Mouse (Mus musculus) embryonic facial prominence, embryonic 14.5 days (tissue): ENCODE results near the gene Rab21. TPM values are rescaled to one million over a fixed set of nuclear protein-coding genes. Genes with fewer than 3 reads are reported as not detected.

Source experiments
- ATAC-seq: fragments of 200-750 bp; cut with Nextera tagmentation; 2 replicates; pipeline ENCODE4 v1.8.0; 2017; ENCODE audit warnings: low read depth, moderate number of reproducible peaks, moderate TSS enrichment
- DNase-seq: peaks from one replicate; pipeline ENCODE4 v3.0.0-alpha.2; 2015; ENCODE audit warnings: low spot score
- H3K27ac ChIP-seq: fragments of 300-500 bp; sonication (generic); replicated peaks from 2 replicates; pipeline ENCODE4 v1.5.1; 2014; ENCODE audit warnings: low read depth, mild to moderate bottlenecking, low read length, moderate library complexity
- H3K27me3 ChIP-seq: fragments of 300-500 bp; sonication (generic); replicated peaks from 2 replicates; pipeline ENCODE4 v1.6.1; 2014; ENCODE audit warnings: low read length; ENCODE audit not compliant: control insufficient read depth, insufficient read depth
- H3K36me3 ChIP-seq: fragments of 300-500 bp; sonication (generic); 2 replicates; pipeline ENCODE4 v1.6.1; 2014; ENCODE audit warnings: low read length, mixed read lengths; ENCODE audit not compliant: control insufficient read depth, insufficient read depth
- H3K4me1 ChIP-seq: fragments of 300-500 bp; sonication (generic); 2 replicates; pipeline ENCODE4 v1.6.1; 2014; ENCODE audit warnings: antibody characterized with exemption, low read length; ENCODE audit not compliant: control insufficient read depth, insufficient read depth
- H3K4me2 ChIP-seq: fragments of 300-500 bp; sonication (generic); 2 replicates; pipeline ENCODE4 v1.6.1; 2014; ENCODE audit warnings: low read depth, mild to moderate bottlenecking, low read length, moderate library complexity, mixed read lengths
- H3K4me3 ChIP-seq: fragments of 300-500 bp; sonication (generic); 2 replicates; pipeline ENCODE4 v1.5.1; 2014; ENCODE audit warnings: low read depth, mild to moderate bottlenecking, low read length
- H3K9ac ChIP-seq: fragments of 300-500 bp; sonication (generic); 2 replicates; pipeline ENCODE4 v1.6.1; 2014; ENCODE audit warnings: low read depth, mild to moderate bottlenecking, low read length, moderate library complexity, mixed read lengths
- H3K9me3 ChIP-seq: fragments of 300-500 bp; sonication (generic); 2 replicates; pipeline ENCODE4 v1.6.1; 2016; ENCODE audit warnings: low read length; ENCODE audit not compliant: control insufficient read depth
- WGBS: fragments of 180-500 bp; shearing (Covaris S2); extraction: QIAGEN DNeasy Blood & Tissue Kit; methylation state at CpG from one replicate; pipeline ENCODE4 v1.1.7; 2014; 5-methylcytosine and 5-hydroxymethylcytosine counted together
- polyA plus RNA-seq: library from polyadenylated mRNA; unstranded; fragments of >200 nt; fragmentation: Nextera tagmentation; extraction: Ambion mirVana; gene quantifications from 2 replicates; pipeline ENCODE4 v1.2.1, GENCODE M21; 2014

Gene Rab21
- polyA plus RNA-seq, 1 experiment from 2014 or later = 9.4 TPM

DNA sequence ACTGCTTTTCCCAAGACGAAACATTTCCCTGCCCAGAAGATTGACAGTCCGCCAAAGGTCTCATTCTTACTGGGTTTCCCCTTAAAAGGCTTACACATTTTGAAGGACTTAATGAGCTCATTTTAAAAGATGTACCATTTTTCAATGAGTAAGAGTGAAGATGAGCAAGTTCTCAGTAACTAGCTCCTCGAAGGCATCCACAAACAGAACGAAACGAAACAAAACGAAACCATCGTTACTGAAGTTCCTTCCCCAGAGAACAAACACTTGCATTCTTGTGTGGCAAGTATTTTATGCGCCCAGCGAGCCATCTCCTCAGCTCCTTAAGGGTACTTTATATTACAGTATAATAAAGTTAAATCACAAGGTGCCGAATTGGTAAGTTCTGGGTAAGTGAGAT is 34.0 kb downstream of the Rab21 start:
- no peak overlapping the region for H3K9ac ChIP-seq
- no peaks in the 10 kb centered on the region for H3K4me1 ChIP-seq
- no peak overlapping the region for H3K4me3 ChIP-seq
- no peaks in the 10 kb centered on the region for H3K27me3 ChIP-seq
- peaks cover 3% of the 10 kb centered on the region for H3K36me3 ChIP-seq
- DNase-seq = no peak
- H3K9me3 ChIP-seq = no peaks in the 10 kb centered on the region
- no peak overlapping the region for H3K4me2 ChIP-seq
- no peak overlapping the region for H3K27ac ChIP-seq
- ATAC-seq = no peak
- WGBS = 90% methylated on average over 10 of the region's 10 CpGs

DNA sequence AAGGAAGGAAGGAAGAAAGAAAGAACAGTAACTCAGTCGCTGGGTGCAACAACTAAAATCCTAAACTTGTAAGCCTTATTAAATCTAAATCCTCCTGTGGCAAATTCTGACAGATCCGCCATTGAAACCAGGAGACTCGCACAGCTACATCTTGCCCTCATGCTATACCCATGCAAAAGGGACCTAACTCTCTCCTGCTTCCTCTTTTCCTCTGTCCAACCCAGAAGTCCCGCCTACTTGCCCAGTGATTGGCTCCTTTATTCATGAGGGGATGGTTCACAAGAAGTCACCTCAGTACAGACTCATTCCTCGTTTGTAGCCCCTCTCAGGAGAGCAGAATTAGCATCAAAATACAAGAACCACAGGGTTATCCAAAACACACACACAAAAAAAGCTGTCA is 43.7 kb downstream of the Rab21 start:
- ATAC-seq = no peak
- Histone ChIP-seq H3K27me3 (no peaks in the 10 kb centered on the region), H3K9me3 (no peaks in the 10 kb centered on the region), H3K36me3 (no peaks in the 10 kb centered on the region), H3K4me3 (no peak overlapping the region), H3K4me1 (no peaks in the 10 kb centered on the region), H3K27ac (no peak overlapping the region), H3K9ac (no peak overlapping the region), H3K4me2 (no peak overlapping the region)
- no peak for DNase-seq
- WGBS = 58% methylated on average over 5 of the region's 5 CpGs

DNA sequence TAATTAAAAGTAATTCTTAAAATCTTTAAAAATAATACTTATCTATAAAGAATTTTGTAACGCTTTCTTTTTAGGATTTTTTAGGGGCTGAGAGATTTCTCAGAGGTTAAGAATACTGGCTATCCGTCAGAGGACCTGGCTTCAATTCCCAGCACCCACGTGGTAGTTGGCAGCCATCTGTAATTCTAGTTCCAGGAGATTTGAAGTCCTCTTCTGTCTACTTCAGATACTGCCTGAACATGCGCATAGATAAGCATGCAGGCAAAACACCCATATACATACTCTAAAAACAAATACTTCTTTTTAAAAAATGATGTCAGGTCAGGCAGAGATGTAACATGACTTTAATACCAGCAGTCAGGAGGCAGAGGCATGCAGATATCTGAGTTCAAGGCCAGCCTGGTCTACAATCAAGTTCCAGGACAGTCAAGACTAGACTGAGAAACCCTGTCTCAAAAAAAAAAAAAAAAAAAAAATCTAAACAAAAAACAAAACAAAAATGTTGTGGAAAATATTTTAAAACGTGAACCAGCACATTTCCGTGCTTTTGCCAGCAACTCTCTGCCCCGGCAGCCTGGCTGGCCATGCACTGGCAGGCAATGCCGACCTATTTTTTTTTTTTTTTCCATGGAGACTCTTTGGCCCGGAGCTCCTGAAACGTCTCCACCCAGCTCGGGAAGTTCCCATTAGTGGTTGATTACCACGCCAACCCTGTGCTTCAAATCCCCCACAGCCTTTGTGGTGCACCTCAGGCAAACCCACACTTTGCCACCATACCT is 44.6 kb downstream of the Rab21 start:
- H3K27ac ChIP-seq = no peak overlapping the region
- no peaks in the 10 kb centered on the region for H3K4me1 ChIP-seq
- H3K9me3 ChIP-seq = no peaks in the 10 kb centered on the region
- 88% methylated on average over 12 of the region's 12 CpGs for WGBS
- no peak overlapping the region for H3K4me3 ChIP-seq
- H3K36me3 ChIP-seq = no peaks in the 10 kb centered on the region
- DNase-seq = no peak
- H3K4me2 ChIP-seq = no peak overlapping the region
- H3K9ac ChIP-seq = no peak overlapping the region
- ATAC-seq = no peak
- no peaks in the 10 kb centered on the region for H3K27me3 ChIP-seq

GRCm38 (mm10) chr10:115262926-115263562 is 52.4 kb downstream of the Rab21 start:
- H3K9me3 ChIP-seq = no peaks in the 10 kb centered on the region
- no peak overlapping the region for H3K27ac ChIP-seq
- no peak for DNase-seq
- no peaks in the 10 kb centered on the region for H3K27me3 ChIP-seq
- no peak overlapping the region for H3K4me3 ChIP-seq
- H3K4me1 ChIP-seq = no peaks in the 10 kb centered on the region
- H3K9ac ChIP-seq = no peak overlapping the region
- no peak overlapping the region for H3K4me2 ChIP-seq
- no peak for ATAC-seq
- no peaks in the 10 kb centered on the region for H3K36me3 ChIP-seq
- 74% methylated on average over 5 of the region's 5 CpGs for WGBS

DNA sequence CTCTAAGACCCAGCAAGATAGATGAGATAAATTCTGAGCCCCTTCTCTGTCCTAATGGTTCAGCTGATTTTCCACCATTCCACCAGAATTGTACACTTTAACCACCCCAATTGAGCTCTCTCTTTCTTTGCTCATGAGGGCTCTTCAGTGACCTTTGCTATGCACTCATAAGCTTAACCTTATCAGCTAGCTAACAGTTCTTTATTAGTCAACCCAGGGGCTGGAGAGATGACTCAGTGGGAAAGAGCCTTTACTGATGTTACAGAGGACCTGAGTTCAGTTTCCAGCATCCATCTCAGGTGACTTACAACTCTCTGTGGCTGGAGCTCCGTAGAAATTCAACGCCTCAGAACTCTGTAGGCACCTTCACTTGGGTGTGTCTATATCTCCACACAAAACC is 53.1 kb downstream of the Rab21 start:
- Histone ChIP-seq H3K9ac (no peak overlapping the region), H3K27ac (no peak overlapping the region), H3K4me2 (no peak overlapping the region), H3K27me3 (no peaks in the 10 kb centered on the region), H3K4me3 (no peak overlapping the region), H3K9me3 (no peaks in the 10 kb centered on the region), H3K36me3 (no peaks in the 10 kb centered on the region), H3K4me1 (no peaks in the 10 kb centered on the region)
- DNase-seq = no peak
- no peak for ATAC-seq
- 91% methylated on average over 2 of the region's 2 CpGs for WGBS

- Histone ChIP-seq H3K4me2 (no peak overlapping the region), H3K4me1 (no peaks in the 10 kb centered on the region), H3K36me3 (no peaks in the 10 kb centered on the region), H3K27me3 (no peaks in the 10 kb centered on the region), H3K9me3 (no peaks in the 10 kb centered on the region), H3K9ac (no peak overlapping the region), H3K27ac (no peak overlapping the region), H3K4me3 (no peak overlapping the region)
- no peak for DNase-seq
- WGBS = 90% methylated on average over 3 of the region's 3 CpGs
- no peak for ATAC-seq
These were observed 54.0 kb downstream of the Rab21 start for GRCm38 (mm10) chr10:115261428-115261827.

DNA sequence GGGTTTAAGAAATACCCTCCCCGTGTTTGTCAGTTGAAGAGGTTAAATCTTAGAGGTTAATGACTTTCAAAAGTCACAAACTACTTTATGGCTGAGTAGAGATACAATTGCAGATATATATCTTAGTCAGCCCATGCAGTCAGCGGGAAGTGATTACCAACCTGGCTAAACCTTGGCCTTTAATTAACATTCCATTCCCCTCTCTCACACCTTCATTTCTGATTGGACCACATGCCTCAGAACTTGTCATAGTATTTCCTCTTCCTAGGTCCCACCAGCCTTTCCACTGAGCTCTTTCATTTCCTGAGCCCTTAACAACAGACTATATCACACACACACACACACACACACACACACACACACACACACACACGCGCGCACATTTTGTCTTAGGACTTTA is 59.2 kb downstream of the Rab21 start:
- H3K9me3 ChIP-seq = no peaks in the 10 kb centered on the region
- no peaks in the 10 kb centered on the region for H3K4me1 ChIP-seq
- no peaks in the 10 kb centered on the region for H3K36me3 ChIP-seq
- no peak overlapping the region for H3K9ac ChIP-seq
- no peak overlapping the region for H3K27ac ChIP-seq
- no peaks in the 10 kb centered on the region for H3K27me3 ChIP-seq
- no peak overlapping the region for H3K4me3 ChIP-seq
- no peak overlapping the region for H3K4me2 ChIP-seq
- WGBS = 80% methylated on average over 5 of the region's 5 CpGs
- no peak for DNase-seq
- ATAC-seq = no peak

DNA sequence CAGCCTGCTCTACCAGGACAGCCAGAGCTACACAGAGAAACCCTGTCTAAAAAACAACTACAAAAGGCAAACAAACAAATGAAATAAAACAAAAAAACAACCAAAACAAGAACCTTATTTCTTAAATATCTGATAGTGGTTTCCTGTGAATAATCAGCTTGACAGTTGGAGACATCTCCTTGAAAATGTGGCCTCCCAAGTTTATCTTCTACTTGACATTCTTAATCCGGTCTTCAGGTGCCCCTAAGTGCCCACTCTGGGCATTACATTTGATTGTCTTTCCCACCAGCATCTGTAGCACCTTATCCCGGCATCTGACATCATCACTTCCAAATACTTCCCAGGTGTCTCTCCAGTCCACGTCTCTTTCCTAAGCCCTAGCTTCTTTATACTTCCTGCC is 61.9 kb downstream of the Rab21 start:
- H3K27ac ChIP-seq = no peak overlapping the region
- H3K27me3 ChIP-seq = no peaks in the 10 kb centered on the region
- peaks cover 7% of the 10 kb centered on the region for H3K4me1 ChIP-seq
- 70% methylated on average over 3 of the region's 3 CpGs for WGBS
- no peak overlapping the region for H3K4me3 ChIP-seq
- H3K9me3 ChIP-seq = no peaks in the 10 kb centered on the region
- ATAC-seq = no peak
- no peak overlapping the region for H3K4me2 ChIP-seq
- H3K9ac ChIP-seq = no peak overlapping the region
- no peaks in the 10 kb centered on the region for H3K36me3 ChIP-seq
- DNase-seq = no peak

- H3K4me1 ChIP-seq = peaks cover 7% of the 10 kb centered on the region
- peak overlapping the region; percentile 48; the same call in 1 of the 2 replicates for H3K27ac ChIP-seq
- no peaks in the 10 kb centered on the region for H3K36me3 ChIP-seq
- 7% methylated on average over 10 of the region's 10 CpGs for WGBS
- H3K9ac ChIP-seq = peak overlapping the region; percentile 58
- H3K9me3 ChIP-seq = no peaks in the 10 kb centered on the region
- peak overlapping the region; percentile 98 for H3K4me3 ChIP-seq
- peak; percentile 85 for DNase-seq
- no peaks in the 10 kb centered on the region for H3K27me3 ChIP-seq
- peak overlapping the region; percentile 68 for H3K4me2 ChIP-seq
- ATAC-seq = peak; percentile 45
These were observed 63.1 kb downstream of the Rab21 start for GRCm38 (mm10) chr10:115252321-115252757.
